8 mouse cellular contexts compared by ENCODE assay signal in the genomic region with DNA sequence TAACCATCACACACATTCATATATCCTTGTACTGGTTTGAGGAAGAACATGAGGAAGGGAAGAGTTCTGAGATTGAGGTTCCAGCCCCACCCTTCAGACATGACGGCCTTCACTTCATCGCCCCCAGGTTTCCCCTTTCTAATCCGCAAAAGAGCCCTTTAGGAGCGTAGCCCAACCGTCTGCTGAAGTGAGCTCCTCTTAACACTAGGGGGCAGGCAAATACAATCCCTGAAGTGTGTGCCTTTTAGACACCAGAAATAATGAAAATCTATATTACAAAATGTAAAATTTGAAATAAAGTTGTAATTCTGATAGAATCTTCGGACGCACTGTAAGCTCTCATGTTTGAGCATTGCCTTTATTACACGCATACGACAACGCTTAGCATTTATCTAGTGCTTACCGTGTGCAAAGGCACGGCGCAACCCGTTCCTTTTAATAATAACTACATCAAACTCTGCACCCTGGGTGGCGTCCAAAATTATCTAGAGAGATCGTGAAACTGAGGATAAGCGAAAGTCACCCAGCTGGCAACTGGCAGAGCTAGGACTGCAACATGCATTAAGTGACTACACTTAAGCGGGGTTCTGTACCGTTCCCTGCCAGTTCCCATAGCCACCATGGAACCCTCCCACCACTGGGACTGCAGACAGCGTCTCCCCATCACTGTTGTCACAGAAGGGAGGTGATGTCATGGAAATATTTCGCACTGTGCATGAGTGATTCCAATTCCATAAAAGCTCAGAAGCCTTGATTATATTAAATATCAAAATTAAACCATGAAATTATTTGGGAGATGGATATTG.
A peak's percentile ranks its signal among the peaks of the same experiment; 100 is the strongest.
DNase-seq lines count a peak whose midpoint lies in the region; ATAC-seq and TF ChIP-seq lines count a peak whose summit lies in the region.

No protein-coding gene starts in this region.

- H3K4me2 ChIP-seq in forebrain, embryonic 12.5 days, result no peak overlapping the region

- peak; percentile 63 for ATAC-seq in forebrain, embryonic 12.5 days (ENCODE audit: low FRiP score)

- H3K27me3 ChIP-seq in spleen, adult 2 months (ENCODE audit: control insufficient read depth, insufficient read depth, low read length), result no peaks in the 10 kb centered on the region
- H3K27me3 ChIP-seq in forebrain, embryonic 12.5 days, result no peaks in the 10 kb centered on the region; the same call in 1 of the 2 replicates

- 0 out of 2 replicates have a peak, but pooled peaks cover 3% of the 10 kb centered on the region for H3K4me1 ChIP-seq in spleen, adult 2 months (ENCODE audit: control insufficient read depth, insufficient read depth, insufficient read length)
- H3K4me1 ChIP-seq in forebrain, embryonic 12.5 days, result no peaks in the 10 kb centered on the region

- no peak for TF ChIP-seq POLR2A in spleen, adult 2 months (IDR thresholded peaks at IDR 0.05; ENCODE audit: low read depth, low read length)
- TF ChIP-seq POLR2A in brain, embryonic 14.5 days (IDR thresholded peaks at IDR 0.05; ENCODE audit: borderline replicate concordance, extremely low read depth, insufficient read depth, insufficient read length, poor library complexity, severe bottlenecking), result no peak

- no peak for DNase-seq in spleen, adult 2 months (ENCODE audit: low read depth in 1 of 2, low spot score in 2 of 2)
- no peak for DNase-seq in spleen, postnatal 36 days (ENCODE audit: low spot score in 2 of 2)
- peak; percentile 77 for DNase-seq in brain, embryonic 14.5 days (ENCODE audit: low read depth)
- peak; percentile 57 for DNase-seq in kidney, postnatal 10 days
- DNase-seq in lung, postnatal 14 days, result peak; percentile 58
- DNase-seq in right cerebral cortex, postnatal 25 days, result peak; percentile 44
- DNase-seq in MN1 (ENCODE audit: low spot score), result no peak

- no peaks in the 10 kb centered on the region for H3K9me3 ChIP-seq in forebrain, embryonic 12.5 days

- 58% methylated on average over 21 of the region's 21 CpGs for WGBS in spleen, adult 2 months
- WGBS in forebrain, embryonic 12.5 days, result 62% methylated on average over 21 of the region's 21 CpGs

- peak; percentile 9; the same call in 1 of the 2 replicates for TF ChIP-seq CTCF in spleen, adult 2 months (IDR thresholded peaks at IDR 0.05; ENCODE audit: extremely low read depth, insufficient read depth, insufficient read length, insufficient replicate concordance)
- peak; percentile 74; the same call in 1 of the 2 replicates for TF ChIP-seq CTCF in brain, embryonic 14.5 days (IDR thresholded peaks at IDR 0.05; ENCODE audit: borderline replicate concordance, extremely low read depth, insufficient read depth, insufficient read length)

- H3K36me3 ChIP-seq in spleen, adult 2 months (ENCODE audit: control insufficient read depth, insufficient read depth, low read length), result no peaks in the 10 kb centered on the region
- H3K36me3 ChIP-seq in forebrain, embryonic 12.5 days (replicated peaks), result no peaks in the 10 kb centered on the region

- H3K4me3 ChIP-seq in spleen, adult 2 months (ENCODE audit: extremely low read depth, insufficient read depth, insufficient read length), result no peak overlapping the region
- no peak overlapping the region for H3K4me3 ChIP-seq in forebrain, embryonic 12.5 days (replicated peaks)

- H3K27ac ChIP-seq in spleen, adult 2 months (ENCODE audit: insufficient read depth, low read length), result no peak overlapping the region
- no peak overlapping the region for H3K27ac ChIP-seq in forebrain, embryonic 12.5 days

- no peak overlapping the region for H3K9ac ChIP-seq in forebrain, embryonic 12.5 days

Comparison
In these comparisons a context has a peak if more than half of its experiments do, and no peak if none do; other contexts are left out.
1. DNase-seq: peak in brain, embryonic 14.5 days (single experiment), kidney, postnatal 10 days (single experiment), lung, postnatal 14 days (single experiment) and right cerebral cortex, postnatal 25 days (single experiment); none in spleen, adult 2 months (0 of 2), spleen, postnatal 36 days (0 of 2) and MN1 (single experiment).